21 mouse cellular contexts compared by ENCODE assay signal in genomic region chr17:78208805-78209204, GRCm38 (mm10). TPM values are rescaled to one million over a fixed set of nuclear protein-coding genes. Genes with fewer than 3 reads are reported as not detected.
DNase-seq lines count a peak whose midpoint lies in the region; ATAC-seq and TF ChIP-seq lines count a peak whose summit lies in the region.
"Had no signal": no experiment of that assay in that cellular context is flagged by ENCODE, and none has a peak within 500 bp of the region (broad histone marks: within the 10 kb centered on the region; RNA-seq: fewer than 3 reads in every experiment).

No protein-coding gene starts in this region.

- DNase-seq in gastrocnemius, adult 2 months = no peak
- DNase-seq in gastrocnemius, adult 18-20 months (ENCODE audit: low spot score) = no peak
- DNase-seq in limb, embryonic 11.5 days (ENCODE audit: low spot score) = peak; percentile 49
- no peak for DNase-seq in limb, embryonic 10.5 days (ENCODE audit: low spot score)
- DNase-seq in embryonic facial prominence, embryonic 10.5 days (ENCODE audit: low spot score) = peak; percentile 23
- DNase-seq in testis, postnatal 10 days (ENCODE audit: low spot score) = no peak
- no peak for DNase-seq in left cerebral cortex, postnatal 4 days
- DNase-seq: adrenal gland, postnatal 10 days; cerebellum, adult 11 months; cerebellum, adult 8-10 months; cerebellum, postnatal 14 days; forebrain, postnatal 0 days; gastrocnemius, postnatal 10 days; heart, adult 18-20 months had no signal

- H3K27ac ChIP-seq in gastrocnemius, adult 2 months = peak overlapping the region; percentile 54
- no peak overlapping the region for H3K27ac ChIP-seq in limb, embryonic 11.5 days (replicated peaks; ENCODE audit: low read depth, low read length)
- H3K27ac ChIP-seq in limb, embryonic 10.5 days = no peak overlapping the region
- no peak overlapping the region for H3K27ac ChIP-seq in embryonic facial prominence, embryonic 10.5 days (replicated peaks)
- H3K27ac ChIP-seq in limb, embryonic 13.5 days = no peak overlapping the region
- H3K27ac ChIP-seq: forebrain, embryonic 13.5 days; heart, embryonic 15.5 days; hindbrain, embryonic 10.5 days; hindbrain, embryonic 14.5 days had no signal

- no peaks in the 10 kb centered on the region for H3K9me3 ChIP-seq in limb, embryonic 11.5 days (ENCODE audit: control insufficient read depth, low read length)
- H3K9me3 ChIP-seq in limb, embryonic 10.5 days (replicated peaks) = no peaks in the 10 kb centered on the region
- H3K9me3 ChIP-seq in embryonic facial prominence, embryonic 10.5 days = no peaks in the 10 kb centered on the region
- H3K9me3 ChIP-seq in limb, embryonic 13.5 days = no peaks in the 10 kb centered on the region
- H3K9me3 ChIP-seq: forebrain, embryonic 13.5 days; heart, embryonic 15.5 days; hindbrain, embryonic 10.5 days had no signal

- H3K4me3 ChIP-seq in gastrocnemius, adult 2 months = no peak overlapping the region
- no peak overlapping the region for H3K4me3 ChIP-seq in limb, embryonic 11.5 days (ENCODE audit: low read depth, low read length)
- H3K4me3 ChIP-seq in limb, embryonic 10.5 days = no peak overlapping the region
- H3K4me3 ChIP-seq in embryonic facial prominence, embryonic 10.5 days = no peak overlapping the region
- no peak overlapping the region for H3K4me3 ChIP-seq in limb, embryonic 13.5 days
- H3K4me3 ChIP-seq: forebrain, embryonic 13.5 days; heart, embryonic 15.5 days; hindbrain, embryonic 10.5 days had no signal

- H3K4me1 ChIP-seq in limb, embryonic 11.5 days (ENCODE audit: control insufficient read depth, insufficient read depth, low read length) = peaks cover 42% of the 10 kb centered on the region
- H3K4me1 ChIP-seq in limb, embryonic 10.5 days = peaks cover 59% of the 10 kb centered on the region
- peaks cover 55% of the 10 kb centered on the region for H3K4me1 ChIP-seq in embryonic facial prominence, embryonic 10.5 days
- peaks cover 81% of the 10 kb centered on the region for H3K4me1 ChIP-seq in limb, embryonic 13.5 days

- intact Hi-C loops in gastrocnemius, adult 2 months (cut with DNase I) = no loop called here
- intact Hi-C loops in left cerebral cortex, postnatal 4 days (cut with DNase I) = loop anchor here (10.0 kb wide), 1 partner anchor 396 kb away; no protein-coding TSS in a partner anchor

- no peak overlapping the region for H3K4me2 ChIP-seq in limb, embryonic 11.5 days (ENCODE audit: low read depth, severe bottlenecking)
- 0 out of 2 replicates have a peak overlapping the region, but pooled peaks have one; percentile 0 for H3K4me2 ChIP-seq in limb, embryonic 13.5 days (replicated peaks)
- H3K4me2 ChIP-seq: forebrain, embryonic 13.5 days; heart, embryonic 11.5 days; heart, embryonic 15.5 days; hindbrain, embryonic 14.5 days had no signal

- no peaks in the 10 kb centered on the region for H3K27me3 ChIP-seq in limb, embryonic 11.5 days (ENCODE audit: control insufficient read depth, insufficient read depth, low read length)
- no peaks in the 10 kb centered on the region for H3K27me3 ChIP-seq in limb, embryonic 10.5 days (ENCODE audit: low read depth, poor library complexity, severe bottlenecking)
- H3K27me3 ChIP-seq in embryonic facial prominence, embryonic 10.5 days (replicated peaks; ENCODE audit: low read depth, poor library complexity, severe bottlenecking) = no peaks in the 10 kb centered on the region
- H3K27me3 ChIP-seq in limb, embryonic 13.5 days = no peaks in the 10 kb centered on the region
- H3K27me3 ChIP-seq: forebrain, embryonic 13.5 days; heart, embryonic 15.5 days had no signal

- TF ChIP-seq CTCF in gastrocnemius, adult 2 months (IDR thresholded peaks at IDR 0.05) = no peak

- 48% methylated on average over 3 of the region's 3 CpGs for WGBS in limb, embryonic 11.5 days
- WGBS in limb, embryonic 10.5 days = 76% methylated on average over 3 of the region's 3 CpGs
- WGBS in embryonic facial prominence, embryonic 10.5 days = 45% methylated on average over 3 of the region's 3 CpGs
- 22% methylated on average over 3 of the region's 3 CpGs for WGBS in limb, embryonic 13.5 days

- H3K9ac ChIP-seq in limb, embryonic 11.5 days (ENCODE audit: low read length) = no peak overlapping the region
- no peak overlapping the region for H3K9ac ChIP-seq in limb, embryonic 13.5 days
- H3K9ac ChIP-seq: forebrain, embryonic 13.5 days; forebrain, postnatal 0 days; heart, embryonic 15.5 days; hindbrain, embryonic 14.5 days had no signal

- peak; percentile 84 for ATAC-seq in limb, embryonic 11.5 days (ENCODE audit: insufficient number of reproducible peaks, low FRiP score, low TSS enrichment, low read depth)
- peak; percentile 45; the same call in 1 of the 2 replicates for ATAC-seq in limb, embryonic 13.5 days (ENCODE audit: low FRiP score, low read depth)
- ATAC-seq: forebrain, embryonic 13.5 days; forebrain, postnatal 0 days had no signal

- H3K36me3 ChIP-seq in limb, embryonic 11.5 days (ENCODE audit: control insufficient read depth, insufficient read depth, low read length) = no peaks in the 10 kb centered on the region
- H3K36me3 ChIP-seq in limb, embryonic 10.5 days = 0 out of 2 replicates have a peak, but pooled peaks cover 5% of the 10 kb centered on the region
- H3K36me3 ChIP-seq in embryonic facial prominence, embryonic 10.5 days (replicated peaks) = no peaks in the 10 kb centered on the region; the same call in 1 of the 2 replicates
- H3K36me3 ChIP-seq in limb, embryonic 13.5 days = no peaks in the 10 kb centered on the region
- H3K36me3 ChIP-seq: heart, embryonic 15.5 days had no signal

RNA-seq across cellular contexts. Expression of gene Crim1, which starts 8.8 kb away (rescaled TPM):
- 10 to 100 TPM; 37.5 to 46.3 TPM for total RNA-seq in gastrocnemius, adult 2 months (2021)
- total RNA-seq in gastrocnemius, adult 18-20 months (2021) = 10 to 100 TPM; 53.6 to 74.0 TPM
- 3.5 and 4.9 TPM in 2 replicates for polyA plus RNA-seq in limb, embryonic 11.5 days (2014; fragmentation: Nextera tagmentation; extraction: Ambion mirVana)
- 1.8 and 2.2 TPM in 2 replicates for polyA plus RNA-seq in limb, embryonic 10.5 days (2016; fragmentation: Nextera tagmentation; extraction: Ambion mirVana)
- polyA plus RNA-seq in embryonic facial prominence, embryonic 10.5 days (2016; fragmentation: Nextera tagmentation; extraction: Ambion mirVana) = 2.2 and 2.7 TPM in 2 replicates
- 7.0 and 7.4 TPM in 2 replicates for polyA plus RNA-seq in limb, embryonic 13.5 days (2015; fragmentation: Nextera tagmentation; extraction: Ambion mirVana)
- 10 to 100 TPM; 60.1 to 71.5 TPM for total RNA-seq in left cerebral cortex, postnatal 4 days (2021)
- total RNA-seq: MEL had no signal

Comparison
In these comparisons a context has a peak if more than half of its experiments do, and no peak if none do; other contexts are left out.
1. DNase-seq: peak in limb, embryonic 11.5 days (single experiment) and embryonic facial prominence, embryonic 10.5 days (single experiment); none in gastrocnemius, adult 2 months (single experiment), gastrocnemius, adult 18-20 months (single experiment), limb, embryonic 10.5 days (single experiment), testis, postnatal 10 days (single experiment) and left cerebral cortex, postnatal 4 days (single experiment).